Mouse (Mus musculus) mouse trophoblast stem cell (cell line): ENCODE measurements around the gene Corin.

ENCODE experiments used
- in situ Hi-C, 2 experiments: fragments of 300-500 bp; cut with MseI, MboI; formaldehyde crosslinking; loops; 2 replicates in 1 of 2; 3 replicates in 1 of 2; pipeline ENCODE4 v1.15.1; 2025

The Corin gene

DNA sequence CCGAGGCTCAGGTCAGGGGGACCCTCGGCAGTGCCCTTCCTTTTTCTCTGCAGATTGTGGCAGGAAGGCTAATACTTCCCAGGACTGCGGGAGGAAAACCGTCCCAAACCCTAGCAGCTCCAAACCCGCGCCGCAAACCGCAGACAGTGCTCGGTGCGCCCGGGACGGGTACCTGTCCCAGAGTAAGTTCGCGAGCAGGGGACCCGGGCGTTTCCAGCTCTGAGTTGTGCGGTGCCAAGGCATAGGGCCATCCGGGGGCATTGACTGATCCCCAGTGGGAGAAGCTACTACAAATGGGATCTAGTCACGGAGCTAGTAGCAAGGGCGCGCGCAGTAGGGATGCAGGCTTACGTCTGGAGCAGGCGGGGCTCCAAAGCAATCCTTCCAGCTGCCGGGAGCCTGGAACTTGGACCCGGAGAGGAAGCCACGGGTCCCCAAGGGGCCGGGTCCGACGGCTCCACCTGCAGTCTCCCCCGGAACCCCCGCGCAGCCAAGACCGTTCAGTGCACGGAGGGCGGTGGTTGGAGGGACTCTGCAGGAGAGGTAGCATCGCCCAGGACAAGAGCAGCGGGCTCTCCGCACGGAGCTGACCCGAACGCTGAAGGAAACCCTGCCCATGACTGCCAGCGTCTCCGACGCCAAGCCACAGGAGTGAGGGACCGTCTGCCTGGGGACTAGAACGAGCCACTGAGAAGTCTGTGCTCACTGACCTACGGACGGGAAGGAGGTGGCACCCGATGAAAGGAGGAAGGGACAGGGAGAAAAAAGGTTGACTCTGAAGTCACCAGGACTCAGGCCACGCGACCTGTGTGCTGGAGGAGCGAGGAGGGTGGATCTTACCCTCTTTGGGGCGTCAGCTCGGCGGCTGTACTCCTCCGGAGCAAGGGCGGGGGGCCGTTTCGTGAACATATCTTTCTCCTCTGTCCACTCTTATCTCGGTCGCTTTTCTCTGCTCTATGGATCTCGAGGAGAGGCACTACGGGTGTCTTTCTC lies at the start of gene Corin:
TSS of gene Corin (minus strand) at position 943 of the 993 bp plus-strand sequence.
- in situ Hi-C loops: loop anchor here in 1 of 2 experiments (5.0 kb wide), 1 partner anchor 152 kb away; no protein-coding TSS in a partner anchor

DNA sequence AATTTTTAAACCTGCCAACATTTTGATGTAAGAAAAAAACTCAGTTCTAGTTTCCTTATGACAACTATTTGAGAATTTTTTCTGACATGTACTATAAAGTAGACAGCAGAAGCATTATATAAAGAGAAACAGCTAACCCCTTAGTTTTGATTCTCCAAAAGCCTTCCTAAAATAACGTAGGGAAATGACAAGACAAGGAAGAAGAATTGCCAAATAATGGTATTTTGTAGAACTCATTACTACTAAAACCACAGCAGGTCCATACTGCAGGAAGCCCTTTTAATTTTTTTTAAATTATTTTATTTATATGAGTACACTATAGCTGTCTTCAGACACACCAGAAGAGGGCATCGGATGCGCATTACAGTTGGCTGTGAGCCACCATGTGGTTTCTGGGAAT lies 46.9 kb upstream of the Corin start:
- in situ Hi-C loops: no loop called here

DNA sequence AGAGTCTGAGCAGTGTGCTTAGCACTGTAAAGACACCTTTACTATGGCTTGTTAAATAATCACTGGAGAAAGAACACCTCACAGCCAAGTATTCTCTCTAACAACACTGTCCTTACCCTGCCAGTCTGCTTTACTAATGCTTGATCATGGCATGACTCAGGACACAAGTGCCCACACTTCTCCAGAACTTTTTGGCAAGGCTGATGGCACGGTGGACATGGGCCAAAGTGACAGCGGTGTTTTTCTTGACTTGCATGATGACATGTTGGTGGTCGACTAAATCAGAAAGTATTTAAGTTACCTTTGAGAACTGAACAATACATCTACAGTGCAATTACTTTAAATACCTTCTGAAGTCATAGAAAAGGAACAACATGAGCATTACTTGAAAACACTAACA lies 24.6 kb upstream of the Corin start:
- in situ Hi-C loops: no loop called here

DNA sequence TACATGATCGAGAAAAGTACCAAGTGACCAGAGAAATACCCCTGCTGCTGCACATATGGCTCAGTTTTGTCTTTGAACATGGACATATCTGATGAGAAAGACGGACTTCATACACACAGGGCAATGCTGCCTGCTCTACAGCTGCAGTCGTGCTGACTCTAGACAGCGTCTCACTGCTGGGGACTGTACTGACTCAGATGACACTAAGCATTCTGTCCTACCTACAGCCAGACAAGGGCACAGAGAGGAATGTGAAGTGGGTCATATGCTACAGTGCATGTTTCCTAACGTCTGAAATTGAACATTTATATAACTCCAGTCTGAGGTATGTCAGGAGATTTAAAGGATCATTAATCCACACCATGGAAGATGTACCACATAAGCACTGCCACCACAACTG lies 9.5 kb upstream of the Corin start:
- in situ Hi-C loops: no loop called here

DNA sequence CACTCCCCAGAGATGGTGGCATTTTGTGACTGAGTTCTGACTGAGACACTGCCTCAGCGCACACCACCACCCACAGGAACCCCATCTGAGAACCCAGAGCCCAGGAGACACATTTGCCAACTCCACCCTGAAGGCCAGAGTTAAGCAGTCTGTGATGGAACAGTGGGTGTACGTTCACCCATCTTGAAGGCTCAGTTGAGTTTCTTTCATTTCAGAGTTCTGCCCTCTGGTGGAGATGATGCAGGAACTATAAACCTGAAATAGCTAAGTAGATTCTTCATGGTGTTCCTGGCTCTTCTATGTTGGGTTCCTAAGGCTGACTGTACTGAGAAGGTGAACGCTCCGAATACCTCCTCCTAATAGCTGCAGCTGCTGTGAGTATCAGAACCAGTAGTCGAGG lies 1.5 kb upstream of the Corin start:
- in situ Hi-C loops: loop anchor here in 1 of 2 experiments (5.0 kb wide), 1 partner anchor 153 kb away; no protein-coding TSS in a partner anchor

DNA sequence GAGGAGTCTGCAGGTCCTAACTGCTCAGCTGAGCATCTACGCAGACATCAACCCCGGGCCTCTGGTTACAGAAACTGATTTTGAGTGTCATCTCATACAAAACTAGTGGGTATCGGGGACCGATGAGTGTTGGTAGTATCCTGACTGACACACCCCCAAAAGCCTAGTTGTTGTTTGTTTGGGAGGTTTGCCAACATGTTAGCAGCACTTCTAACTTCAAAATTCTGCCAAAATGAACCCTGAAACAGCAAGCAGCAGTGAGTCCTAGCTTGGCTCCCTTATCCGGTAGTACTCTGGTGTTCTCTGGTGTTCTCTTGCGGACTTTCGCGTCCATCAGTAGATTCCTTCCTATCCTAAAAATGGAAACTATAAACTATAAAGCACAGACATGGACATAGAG lies 1.5 kb downstream of the Corin start:
- in situ Hi-C loops: loop anchor here in 1 of 2 experiments (5.0 kb wide), 1 partner anchor 150 kb away; no protein-coding TSS in a partner anchor

DNA sequence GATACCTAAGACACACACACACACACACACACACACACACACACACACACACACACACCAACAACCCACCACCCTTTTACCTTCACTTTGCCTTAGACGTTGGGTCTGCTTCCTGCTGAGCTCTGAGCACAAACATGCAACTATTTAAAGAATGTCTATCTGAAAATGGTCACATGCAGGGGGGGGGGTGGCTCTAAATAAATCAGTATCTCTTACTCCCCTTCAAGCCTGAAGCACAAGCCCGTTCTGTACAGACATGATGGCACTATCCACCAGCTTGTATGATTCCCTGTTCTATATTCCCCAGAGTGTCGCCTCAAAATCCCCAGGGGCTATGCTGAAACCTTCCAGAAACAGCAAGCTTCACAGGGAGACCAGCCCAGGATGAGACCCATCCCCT lies 2.5 kb downstream of the Corin start:
- in situ Hi-C loops: loop anchor here in 1 of 2 experiments (5.0 kb wide), 1 partner anchor 149 kb away; no protein-coding TSS in a partner anchor

DNA sequence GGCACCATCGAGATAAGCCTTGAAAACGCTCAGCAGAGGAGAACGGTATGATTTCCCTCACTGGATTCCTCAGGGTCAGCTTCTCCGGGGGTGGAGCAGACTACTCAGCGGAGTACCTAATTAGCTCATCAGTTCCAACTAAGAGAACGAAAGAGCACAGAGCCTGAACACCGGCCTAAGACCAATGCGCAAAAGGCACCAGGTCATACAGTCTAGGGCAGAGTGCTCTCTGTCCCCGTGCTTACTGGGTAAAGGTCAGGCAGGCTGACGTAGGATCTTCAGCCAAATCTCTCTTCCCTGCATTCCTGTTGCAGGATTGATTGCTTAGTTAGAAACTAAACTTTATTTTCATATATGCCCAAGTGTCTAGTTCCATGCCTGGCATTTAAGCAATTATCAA lies 6.0 kb downstream of the Corin start:
- in situ Hi-C loops: no loop called here

DNA sequence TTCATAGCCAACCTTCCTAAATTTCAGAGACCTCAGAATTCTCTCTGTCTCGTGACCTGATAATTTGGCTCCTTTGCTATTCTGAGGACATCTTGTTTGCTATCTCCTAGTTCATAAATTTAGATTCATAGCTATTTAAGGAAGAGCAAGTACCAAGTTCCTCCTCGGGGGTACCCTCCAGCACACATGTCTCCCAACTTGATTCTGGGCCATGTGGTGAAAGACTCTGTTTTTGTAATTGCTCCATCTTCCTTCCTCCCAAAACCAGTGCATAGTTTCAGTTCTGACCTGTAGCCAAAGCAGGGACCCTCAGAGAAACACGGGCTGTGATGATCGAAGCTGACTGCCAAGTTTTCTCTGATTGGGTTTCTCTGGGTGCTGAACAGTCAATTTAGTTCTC lies 7.5 kb downstream of the Corin start:
- in situ Hi-C loops: no loop called here

DNA sequence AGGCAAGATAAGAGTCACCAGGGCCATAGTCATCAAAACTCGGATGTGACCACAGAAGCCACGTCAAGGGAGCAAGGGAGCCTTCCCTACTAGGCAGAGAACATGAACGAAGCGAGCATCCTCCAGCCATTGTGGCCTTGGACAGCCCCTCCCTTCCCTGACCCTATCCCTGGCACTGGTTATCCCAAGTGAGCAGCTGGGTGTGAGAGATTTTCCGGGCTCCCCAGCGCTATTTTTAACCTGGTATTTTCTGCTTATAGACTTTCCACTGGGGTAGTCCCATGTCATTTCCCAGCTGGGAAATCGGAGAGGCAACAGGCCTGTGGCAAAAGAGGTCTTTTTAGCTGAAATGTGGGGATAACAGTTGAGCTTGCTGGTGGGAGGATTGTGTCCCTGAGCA lies 10.4 kb downstream of the Corin start:
- in situ Hi-C loops: no loop called here

DNA sequence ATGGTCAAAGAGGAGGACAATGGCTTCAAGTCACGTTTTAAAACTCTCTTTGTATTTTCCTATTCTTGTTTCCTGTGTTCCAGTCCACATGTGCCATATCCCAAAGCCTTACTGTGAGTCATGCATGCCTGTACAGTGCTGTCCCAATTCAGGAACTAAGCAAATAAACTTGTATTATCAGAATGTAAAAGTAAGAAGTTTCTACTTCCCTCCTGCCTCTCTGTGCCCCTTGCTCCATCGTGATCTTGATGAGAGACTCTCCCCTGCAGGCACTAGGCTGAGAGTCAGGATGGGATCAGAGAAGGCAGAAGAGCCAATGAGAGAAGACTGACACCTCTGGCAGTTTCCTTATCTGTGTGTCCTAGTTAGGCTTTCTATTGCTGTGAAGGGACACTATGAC lies 13.0 kb downstream of the Corin start:
- in situ Hi-C loops: no loop called here

DNA sequence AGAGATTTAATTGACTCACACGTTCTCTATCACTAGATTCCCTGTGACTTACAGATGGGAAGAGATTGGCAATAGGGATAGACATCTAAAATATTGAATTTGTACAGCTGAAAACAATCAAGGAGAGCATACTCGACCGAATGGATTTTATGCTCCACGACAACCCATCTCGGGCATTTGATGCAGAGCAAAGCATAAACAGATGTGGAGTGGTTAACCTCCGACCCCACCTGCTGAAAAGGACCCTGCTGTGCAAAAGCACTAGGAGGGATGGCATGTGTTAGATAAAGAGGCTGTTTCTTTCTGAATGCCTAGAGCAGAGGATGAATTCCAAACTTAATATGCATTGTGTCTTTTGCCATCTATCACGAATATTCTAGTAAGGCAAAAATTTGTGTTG lies 23.8 kb downstream of the Corin start:
- in situ Hi-C loops: no loop called here

DNA sequence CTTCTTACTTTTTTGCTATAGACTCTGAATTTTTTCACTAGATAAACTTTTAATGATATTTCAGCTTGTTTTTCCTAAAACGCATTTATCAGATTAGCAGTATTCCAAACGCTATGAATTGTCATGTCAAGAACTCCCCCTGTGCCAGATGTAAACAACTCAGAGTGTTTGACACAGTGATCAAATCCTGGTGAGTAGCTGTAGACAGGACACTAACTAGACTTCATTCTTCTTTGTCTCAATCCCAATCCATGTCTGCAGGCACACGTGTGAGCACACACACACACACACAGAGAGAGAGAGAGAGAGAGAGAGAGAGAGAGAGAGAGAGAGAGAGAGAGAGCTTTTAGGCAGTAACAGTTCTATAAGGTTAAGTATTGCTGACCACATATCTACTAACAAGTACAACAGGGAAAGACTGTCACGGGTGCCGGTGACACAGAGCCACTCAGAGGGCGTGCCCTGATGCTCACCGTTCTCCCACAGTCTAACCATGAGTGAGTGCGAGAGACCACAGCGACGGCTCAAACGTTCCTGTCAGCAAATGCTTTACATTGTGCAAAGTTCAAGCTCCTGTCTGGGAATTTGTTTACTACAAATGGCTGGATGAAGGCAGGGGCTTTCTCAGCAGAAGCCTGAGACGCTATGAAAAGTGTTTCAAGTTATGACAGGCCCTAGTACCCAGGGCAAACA lies 31.8 kb downstream of the Corin start:
- in situ Hi-C loops: no loop called here

DNA sequence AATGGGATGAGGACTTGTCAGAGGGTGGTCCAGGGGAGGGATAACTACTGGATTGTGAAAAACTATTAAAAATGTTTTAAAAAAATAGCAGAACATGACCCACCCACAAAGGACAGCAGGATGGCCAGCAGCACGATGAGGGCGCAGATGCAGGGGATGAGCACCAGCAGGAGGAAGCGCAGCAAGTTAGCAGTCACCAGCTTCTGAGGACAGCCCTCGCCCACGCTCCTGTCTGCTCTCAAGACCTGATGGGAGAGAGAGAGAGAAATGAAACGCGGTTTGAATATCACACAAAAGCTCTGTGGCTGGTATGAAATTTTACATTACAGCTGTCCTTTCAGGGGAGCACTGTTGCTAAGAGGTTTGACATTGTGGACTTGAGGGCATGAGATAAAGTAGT lies 32.5 kb downstream of the Corin start:
- in situ Hi-C loops: no loop called here

DNA sequence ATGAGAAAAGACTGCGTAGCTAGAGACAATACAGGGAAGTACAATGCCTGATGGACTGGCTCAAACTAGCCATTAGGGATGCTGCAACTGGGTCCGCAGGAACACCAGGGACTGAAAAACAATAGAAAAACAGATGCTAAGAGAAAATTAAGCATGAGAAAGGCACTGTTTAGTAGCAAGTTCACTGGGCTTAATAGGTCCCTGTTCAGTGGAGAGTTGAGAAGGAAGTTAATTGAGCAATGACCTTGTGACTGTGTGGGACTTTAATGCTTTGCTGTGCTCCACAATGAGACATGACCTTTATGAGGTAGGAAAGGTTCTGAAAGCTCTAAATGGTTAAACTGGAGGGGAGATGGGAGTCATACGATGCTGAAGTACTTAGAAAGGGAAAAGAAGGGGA lies 39.3 kb downstream of the Corin start:
- in situ Hi-C loops: no loop called here

DNA sequence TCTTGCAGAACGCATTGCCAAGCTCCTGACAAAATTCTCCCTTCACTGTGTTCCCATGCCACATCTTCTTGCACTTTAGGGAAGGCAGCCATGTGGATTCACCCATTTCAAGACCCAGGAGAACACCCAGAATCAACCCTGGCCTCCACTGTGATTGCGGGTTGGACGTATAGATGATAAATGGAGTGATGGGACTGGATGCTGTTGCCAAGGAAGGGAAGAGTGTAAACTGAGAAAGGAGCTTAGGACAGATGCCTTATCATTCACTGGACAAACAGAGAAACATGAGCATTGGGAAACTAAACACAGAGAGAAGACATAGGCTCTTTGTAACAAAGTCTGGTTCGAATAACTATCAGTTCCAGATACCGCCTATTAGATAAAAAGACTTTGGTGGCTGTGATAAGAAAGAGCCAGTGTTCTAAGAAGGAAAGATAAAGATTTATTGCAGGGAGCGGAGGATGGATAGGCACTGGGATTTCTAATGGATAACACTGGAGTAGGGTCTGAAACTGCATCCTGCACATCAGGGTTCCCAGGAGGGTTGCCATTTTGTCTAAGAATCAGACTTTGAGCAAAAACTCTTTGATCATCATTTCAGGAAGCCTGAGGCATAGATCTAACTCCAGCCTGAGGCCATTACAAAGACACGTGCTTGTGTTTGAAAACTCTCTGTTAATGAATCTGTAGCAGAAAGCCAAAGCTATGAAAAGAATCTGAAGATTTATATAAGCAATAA lies 44.7 kb downstream of the Corin start:
- in situ Hi-C loops: no loop called here

DNA sequence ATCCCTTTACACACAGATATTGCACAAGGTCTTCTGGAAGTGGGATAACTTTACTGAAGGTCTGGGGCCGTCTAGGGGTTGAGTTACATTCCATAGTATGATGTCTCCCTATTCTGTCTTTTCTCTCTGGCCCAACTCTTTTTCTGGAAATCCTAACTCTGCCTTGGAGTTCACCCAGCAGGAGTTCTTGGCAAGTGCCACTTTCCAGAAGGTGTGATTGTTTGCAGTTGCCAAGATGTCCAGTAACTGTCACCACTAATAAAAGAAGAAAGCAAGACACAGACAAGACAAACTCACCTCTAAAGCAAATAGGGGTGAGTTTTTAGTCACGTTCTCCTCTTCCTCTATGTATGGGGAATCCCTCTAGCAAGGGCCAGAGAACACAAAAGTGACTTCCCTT lies 50.6 kb downstream of the Corin start:
- in situ Hi-C loops: no loop called here

DNA sequence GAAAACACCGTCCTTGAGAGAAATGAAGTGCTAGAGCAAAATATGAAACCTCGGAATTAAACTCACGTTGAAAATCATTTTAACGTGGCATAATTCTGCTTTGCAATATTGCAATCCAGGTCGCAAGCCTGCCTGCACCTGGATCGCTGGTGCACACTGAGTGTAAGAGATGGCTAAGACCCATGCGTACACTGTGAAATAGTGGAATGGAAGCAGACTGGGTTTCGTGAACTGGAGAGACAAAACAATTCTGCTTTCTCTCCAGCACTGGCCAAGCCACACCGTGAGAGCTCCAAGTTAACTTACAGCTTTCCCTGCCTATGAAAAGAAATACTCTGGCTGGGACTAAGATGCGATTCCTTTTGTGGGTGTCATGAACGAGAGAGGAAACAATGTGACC lies 51.1 kb downstream of the Corin start:
- in situ Hi-C loops: no loop called here

DNA sequence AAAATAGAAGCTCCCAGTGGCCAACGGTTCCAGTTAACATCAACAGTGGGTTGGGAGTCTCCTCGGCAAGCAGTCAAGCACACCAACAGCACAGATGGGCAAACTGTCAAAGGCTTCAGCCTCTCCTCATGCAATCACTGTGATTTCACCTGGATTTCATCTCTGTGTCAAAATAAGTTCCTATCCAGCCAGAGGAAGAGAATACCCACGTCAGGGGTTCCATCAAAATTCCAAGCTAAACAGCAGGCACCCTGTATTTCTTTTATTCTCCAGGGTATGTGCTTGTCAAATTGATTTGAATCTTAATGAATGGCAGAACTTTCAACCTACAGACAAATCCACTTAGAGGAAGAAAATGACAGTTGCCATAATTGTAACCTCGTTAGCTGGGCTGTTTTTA lies 51.5 kb downstream of the Corin start:
- in situ Hi-C loops: no loop called here

DNA sequence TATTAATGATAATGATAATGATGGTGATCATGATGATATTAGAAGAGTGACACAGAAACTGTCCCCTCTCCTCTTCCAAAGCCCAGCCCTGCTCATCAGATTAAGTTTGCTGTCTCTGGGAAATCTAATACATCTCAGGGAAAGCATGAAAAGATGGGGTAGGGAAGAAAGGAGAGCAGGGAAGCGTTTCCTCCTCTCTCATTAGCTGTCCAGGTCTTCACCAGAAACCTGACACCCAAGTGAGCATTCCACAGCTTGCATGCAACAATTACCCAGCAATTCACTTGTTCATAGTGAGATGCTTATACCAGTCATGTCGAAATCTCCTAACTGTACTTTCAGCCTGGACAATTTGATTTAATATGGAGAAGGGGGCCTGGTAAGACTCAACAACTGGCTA lies 55.4 kb downstream of the Corin start:
- in situ Hi-C loops: no loop called here

DNA sequence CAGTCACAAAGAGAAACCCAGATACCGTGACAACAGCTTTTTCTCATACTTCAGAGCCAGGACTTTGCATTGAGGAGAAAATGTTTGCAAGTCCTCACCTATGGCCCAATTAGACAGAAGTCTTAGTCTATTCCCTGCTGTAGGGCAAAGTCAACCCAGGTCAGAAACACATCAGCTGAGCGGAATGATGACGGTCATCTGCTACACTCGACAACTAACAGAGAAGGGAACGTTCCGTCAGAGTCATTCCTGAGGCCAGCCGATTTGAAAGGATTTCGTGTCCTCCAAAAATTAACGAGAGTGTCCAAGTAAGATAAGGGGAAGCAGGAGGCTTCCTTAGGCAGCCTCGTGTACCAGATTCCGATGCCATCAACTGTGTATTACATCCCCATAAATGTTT lies 58.2 kb downstream of the Corin start:
- in situ Hi-C loops: no loop called here

DNA sequence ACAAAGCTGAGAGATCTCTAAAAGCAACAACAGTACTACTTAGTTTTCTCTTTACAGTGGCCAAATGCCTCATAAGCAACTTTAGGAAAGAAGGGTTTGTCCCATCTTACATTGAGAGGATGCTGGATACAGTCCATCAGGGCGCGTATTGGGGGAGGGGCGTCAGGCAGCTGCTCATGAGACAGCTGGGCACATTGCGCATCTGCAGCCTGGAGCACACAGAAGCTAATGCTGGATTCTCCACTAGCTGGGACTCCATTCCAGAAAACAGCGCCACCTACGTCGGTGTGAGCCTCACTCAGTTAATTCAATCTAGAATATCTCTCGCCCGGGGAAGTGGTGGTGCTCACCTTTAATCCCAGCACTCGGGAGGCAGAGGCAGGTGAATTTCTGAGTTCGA lies 60.3 kb downstream of the Corin start:
- in situ Hi-C loops: no loop called here
